Mouse (Mus musculus): ENCODE measurements around the gene Map2k6.

Gene Map2k6

DNA sequence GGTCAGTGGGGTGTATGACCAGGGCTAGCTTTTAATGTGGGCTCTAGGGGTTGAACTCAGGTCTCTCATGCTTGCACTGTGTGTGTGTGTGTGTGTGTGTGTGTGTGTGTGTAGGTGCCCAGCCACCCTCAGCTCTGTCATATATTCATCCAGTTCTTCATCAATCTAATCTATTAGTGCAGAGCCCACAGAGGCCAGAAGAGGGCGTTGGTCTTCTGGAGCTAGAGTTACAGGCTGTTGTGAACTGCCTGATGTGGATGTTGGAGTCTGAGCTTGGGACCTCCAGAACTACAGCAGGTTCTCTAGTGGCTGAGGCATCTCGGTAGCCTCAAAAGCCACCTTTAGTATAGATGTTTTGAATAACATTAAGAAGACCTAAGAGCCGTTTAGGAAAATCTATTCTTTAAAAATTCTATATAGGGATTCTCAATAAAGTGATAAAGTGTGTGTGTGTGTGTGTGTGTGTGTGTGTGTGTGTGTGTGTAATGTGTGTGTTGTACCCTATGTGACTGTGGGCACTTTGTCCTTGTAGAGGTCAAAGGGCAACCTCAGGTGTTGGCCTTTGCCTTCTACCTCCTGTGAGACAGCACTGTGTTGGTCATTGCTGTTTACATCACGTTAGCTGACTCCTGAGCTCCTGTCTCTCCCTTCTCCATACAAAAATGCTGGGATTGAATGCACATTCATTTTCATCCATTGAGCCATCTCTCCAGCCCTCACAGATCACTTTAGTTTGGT is 96.6 kb downstream of the Map2k6 start:
- DNase-seq: no peak

DNA sequence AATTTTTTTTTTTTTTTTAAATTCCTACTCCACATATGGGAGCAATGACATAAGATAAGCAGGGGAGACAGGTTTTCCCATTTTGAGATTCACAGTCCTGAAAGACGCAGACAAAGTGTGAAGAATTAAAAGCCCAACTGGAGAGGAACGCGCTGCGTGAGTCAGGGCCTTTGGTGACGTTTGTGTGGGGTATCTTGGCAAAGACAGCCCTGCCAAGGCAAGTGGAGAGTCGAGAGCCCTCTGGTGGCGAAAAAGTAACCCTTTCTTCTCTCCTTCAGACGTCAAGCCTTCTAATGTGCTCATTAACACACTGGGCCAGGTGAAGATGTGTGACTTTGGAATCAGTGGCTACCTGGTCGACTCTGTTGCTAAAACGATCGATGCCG is 97.1 kb downstream of the Map2k6 start:
- DNase-seq: peak; percentile 70

DNA sequence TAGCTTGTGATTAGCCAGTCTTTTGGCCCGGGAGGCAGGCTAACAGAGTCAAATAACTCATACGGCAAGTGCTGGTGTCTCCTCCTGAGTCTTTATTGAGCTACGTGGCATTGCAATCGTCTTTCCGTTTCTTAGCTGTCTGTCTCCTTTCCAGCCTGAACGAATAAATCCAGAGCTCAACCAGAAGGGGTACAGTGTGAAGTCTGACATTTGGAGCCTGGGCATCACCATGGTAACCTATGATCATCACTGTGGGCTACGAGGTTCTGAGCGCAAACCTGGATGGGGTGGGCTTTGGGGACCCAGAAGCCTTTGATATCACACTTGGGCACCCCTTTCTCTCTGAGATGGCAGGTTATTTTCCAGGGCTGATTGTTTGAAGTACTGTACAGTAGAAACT is 98.8 kb downstream of the Map2k6 start:
- DNase-seq: no peak

- DNase-seq: no peak
These were observed 99.8 kb downstream of the Map2k6 start for GRCm38 (mm10) chr11:110498651-110499213.

DNA sequence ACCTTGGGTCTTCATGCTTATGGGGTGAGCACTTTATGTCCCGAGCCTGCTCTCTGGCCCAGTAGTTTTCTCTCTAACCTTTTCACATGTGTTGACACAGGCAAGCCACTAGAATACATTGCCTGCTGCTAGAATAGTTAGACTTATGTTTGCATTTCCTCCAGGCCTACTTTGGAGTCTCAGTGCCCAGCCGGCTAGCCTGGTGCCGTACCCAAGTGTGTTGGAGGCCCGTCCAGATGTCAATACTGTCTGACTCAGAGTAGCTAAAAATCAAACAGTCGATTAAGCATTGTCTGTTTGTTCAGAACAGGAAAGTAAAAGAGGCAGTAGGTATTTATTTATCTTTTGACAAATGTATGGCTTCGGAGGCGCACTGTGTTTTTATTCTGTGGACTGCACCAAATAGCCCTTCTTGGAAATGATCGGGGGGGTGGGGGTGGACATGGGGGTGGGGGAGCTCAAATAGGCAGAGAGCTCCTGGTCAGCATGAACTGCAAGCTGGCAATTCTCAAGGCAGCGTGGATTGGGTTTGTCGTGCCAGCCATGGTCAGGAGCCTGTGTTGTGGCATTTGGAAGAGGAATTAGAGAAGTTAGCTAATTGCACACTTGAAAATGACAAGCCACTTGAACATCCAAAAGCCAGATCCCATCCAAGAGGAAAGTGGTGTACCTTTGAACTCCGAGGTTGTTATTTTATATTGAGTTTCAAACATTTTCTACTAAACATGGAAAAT is 104.2 kb downstream of the Map2k6 start:
- no peak for DNase-seq

GRCm38 (mm10) chr11:110511466-110511865 is 112.5 kb downstream of the Map2k6 start:
- DNase-seq: no peak

DNA sequence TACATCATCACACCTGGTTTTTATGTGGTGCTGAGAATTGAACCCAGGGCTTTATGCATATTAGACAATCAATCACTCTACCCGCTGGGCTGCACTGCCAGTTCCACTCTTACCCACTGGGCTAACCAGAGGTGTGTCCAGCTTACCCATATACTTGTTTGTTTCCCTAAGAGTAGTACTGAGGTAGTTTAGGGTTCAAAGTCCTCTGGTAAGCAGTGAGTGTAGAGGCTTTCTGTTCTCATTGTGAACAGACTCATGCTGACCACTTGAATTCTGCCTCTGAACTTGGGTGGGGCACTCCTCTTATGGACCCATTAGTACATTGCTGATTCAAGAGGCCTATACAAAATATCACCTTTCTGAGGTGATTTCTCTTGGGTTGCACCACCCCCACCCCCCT is 119.7 kb downstream of the Map2k6 start:
- DNase-seq: no peak

- no peak for DNase-seq
These were observed 124.0 kb downstream of the Map2k6 start for GRCm38 (mm10) chr11:110522906-110523305.

DNA sequence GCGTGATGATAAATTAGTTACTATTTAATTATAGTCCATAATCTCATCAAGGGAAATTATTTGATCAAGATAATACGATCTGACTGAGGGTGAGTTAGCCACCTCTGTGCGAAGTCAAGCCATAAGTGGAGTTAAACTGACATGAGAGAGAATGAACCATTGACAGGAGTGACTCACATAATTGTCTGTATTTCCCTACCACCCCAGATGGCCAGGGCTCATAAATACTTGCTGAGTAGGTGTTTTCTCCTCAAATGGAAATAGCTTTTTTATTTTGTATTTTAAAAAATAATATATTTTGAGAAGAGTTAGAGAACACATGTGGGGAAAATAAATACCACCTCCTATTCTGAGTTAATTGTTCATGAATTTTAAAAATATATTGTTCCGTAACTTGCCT is 127.2 kb downstream of the Map2k6 start:
- DNase-seq: no peak

- DNase-seq: no peak
These were observed 132.2 kb downstream of the Map2k6 start for GRCm38 (mm10) chr11:110531087-110531486.

- no peak for DNase-seq
These were observed 135.9 kb downstream of the Map2k6 start for GRCm38 (mm10) chr11:110534856-110535255.

DNA sequence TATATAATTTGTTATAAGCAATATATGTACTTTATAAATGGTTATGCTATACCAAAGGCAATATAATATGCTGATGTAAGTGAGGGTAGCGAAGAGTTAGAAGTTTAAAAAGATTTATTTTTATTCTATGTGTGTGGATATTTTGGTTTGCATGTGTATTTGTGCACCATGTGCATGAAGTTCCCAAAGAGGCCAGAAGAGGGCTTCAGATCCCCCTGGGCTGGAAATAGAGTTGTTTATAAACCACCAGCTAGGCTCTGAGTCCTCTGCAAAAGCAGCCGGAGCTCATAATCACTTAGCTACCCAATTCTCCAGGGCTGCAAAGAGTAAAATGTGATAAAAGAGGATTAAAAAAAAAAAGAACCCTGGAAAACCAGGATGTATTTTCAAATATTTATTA is 137.6 kb downstream of the Map2k6 start:
- DNase-seq: no peak

DNA sequence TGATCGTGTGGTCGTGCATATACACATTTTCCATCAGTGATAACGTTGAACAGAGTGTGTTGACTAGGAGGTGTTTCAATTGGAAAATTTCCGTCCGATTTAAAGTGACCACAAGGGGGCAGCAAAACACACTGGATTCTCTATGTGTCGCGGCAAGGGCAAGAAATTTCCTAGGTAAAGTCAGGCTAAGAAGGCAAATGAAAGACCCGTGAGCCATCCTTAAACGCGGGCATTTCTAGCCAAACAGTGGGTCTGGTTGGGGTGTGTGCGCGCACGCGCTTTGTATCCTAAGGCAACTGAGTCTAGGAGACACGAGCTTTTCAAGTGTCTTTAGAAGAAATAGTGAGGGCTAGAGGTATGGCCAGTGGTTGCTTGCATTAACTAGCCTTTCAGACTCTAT is 138.7 kb downstream of the Map2k6 start:
- peak; percentile 74 for DNase-seq

GRCm38 (mm10) chr11:110538206-110538605 is 139.3 kb downstream of the Map2k6 start:
- no peak for DNase-seq

- no peak for DNase-seq
These were observed 143.0 kb downstream of the Map2k6 start for GRCm38 (mm10) chr11:110541933-110542332.

DNA sequence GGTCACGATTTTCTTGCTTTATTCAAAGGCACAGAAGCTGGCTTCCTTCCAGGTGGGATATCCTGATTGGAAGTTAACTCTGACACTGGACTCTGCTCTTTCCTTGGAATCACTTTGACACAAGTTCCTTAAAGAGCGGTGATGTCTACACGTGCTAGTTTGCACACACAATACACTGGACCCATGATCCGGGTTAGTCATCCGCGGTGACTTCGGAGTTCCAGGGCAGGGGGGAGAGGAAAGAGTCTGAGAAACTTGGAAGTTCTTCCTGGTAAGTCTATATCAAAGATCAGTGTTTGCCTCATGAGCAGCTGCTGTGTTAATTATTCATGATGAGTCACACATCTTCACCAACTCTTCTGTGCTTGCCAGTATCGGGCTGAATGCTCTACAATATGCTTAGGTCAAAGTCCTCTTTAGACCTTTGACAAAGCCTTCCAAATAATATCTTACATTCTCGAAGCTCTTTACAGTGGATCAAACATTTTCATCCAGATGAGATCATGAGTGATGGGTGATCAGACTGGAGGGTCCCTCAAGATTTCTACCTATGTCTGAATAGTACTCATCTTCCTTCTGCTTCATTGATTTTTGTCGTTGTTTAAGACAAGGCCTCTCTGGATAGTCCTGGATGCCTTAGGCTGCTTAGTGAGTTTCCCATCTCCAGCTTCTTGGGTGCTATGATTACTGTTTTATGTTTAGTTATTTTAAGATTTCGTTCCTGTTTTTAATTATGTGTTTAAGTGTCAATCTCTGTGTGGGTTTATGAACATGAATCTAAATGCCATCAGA is 145.7 kb downstream of the Map2k6 start:
- no peak for DNase-seq

DNA sequence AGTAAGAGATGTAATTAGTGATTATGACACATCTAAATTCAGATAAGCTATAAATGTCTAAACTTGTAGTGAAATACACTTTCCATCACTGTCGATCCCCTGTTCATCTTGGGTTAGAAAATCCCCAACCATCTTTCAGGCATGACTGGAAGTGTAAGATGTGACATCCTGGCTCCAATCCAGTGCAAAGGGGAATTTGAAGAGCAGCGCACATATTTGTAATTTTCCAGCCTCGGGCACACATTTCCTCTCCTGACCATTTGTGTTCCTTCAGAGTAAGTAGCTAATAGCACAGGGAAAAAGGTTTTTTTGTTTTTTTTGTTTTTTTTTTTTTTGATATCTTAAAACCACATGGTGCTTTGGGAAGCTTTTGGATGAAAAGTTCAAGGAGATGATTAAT is 146.5 kb downstream of the Map2k6 start:
- no peak for DNase-seq

DNA sequence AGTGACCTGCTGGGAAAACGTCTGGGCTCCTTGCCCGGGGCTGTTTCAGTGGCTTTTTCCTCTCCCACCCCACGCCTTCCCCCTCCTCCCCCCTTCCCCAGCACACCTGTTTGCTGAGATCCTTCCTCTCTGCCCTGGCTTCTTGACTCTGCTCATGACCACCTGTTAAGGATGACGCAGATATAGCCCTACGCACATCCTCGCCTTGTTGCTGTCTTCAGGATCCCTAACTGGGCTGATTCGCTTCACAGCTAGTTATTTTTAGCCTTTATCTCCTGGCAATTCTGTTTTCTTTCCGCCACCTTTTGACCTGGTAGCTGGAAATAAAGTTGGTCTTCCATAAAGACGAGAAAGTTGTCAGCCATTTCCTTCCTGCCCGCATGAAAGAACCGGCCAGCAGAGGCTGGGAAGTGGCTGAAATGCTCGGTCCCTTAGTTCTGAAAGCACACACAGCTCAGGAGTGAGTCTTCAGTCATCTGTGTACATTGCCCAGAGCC is 152.6 kb downstream of the Map2k6 start:
- no peak for DNase-seq

- DNase-seq: no peak
These were observed 163.6 kb downstream of the Map2k6 start for GRCm38 (mm10) chr11:110562320-110563081.

GRCm38 (mm10) chr11:110563272-110563671 is 164.3 kb downstream of the Map2k6 start:
- no peak for DNase-seq

GRCm38 (mm10) chr11:110563801-110564200 is 164.9 kb downstream of the Map2k6 start:
- no peak for DNase-seq

DNA sequence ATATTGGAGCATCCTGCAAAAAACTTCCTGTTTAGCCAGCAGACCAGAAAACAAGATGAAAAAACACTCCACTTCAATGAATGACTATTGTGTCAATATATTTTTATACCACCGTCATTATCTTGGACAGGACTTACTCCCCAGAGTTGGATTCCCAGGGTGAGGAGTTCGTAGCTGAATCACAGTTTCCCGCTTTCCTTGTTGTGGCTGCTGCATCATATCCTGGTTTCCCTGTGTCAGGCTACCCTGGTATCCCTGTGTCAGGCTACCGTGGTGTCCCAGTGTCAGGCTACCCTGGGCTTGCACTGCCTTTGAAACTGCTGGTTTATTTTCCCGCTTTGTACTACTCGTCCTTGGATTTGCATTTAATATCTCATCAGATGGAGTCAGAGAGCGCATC is 167.4 kb downstream of the Map2k6 start:
- no peak for DNase-seq
